In genomic region chr5:103701466-103701865, GRCm38 (mm10) we compare ENCODE assay signal across 15 mouse cellular contexts. TPM values are rescaled to one million over a fixed set of nuclear protein-coding genes. Genes with fewer than 3 reads are reported as not detected.
DNase-seq lines count a peak whose midpoint lies in the region; ATAC-seq and TF ChIP-seq lines count a peak whose summit lies in the region.
"Had no signal": no experiment of that assay in that cellular context is flagged by ENCODE, and none has a peak within 500 bp of the region (broad histone marks: within the 10 kb centered on the region; RNA-seq: fewer than 3 reads in every experiment).

No protein-coding gene starts in this region.

- no peak for ATAC-seq in midbrain, postnatal 0 days (ENCODE audit: low FRiP score)
- no peak for ATAC-seq in midbrain, embryonic 11.5 days (ENCODE audit: low FRiP score)
- peak; percentile 60 for ATAC-seq in megakaryocyte progenitor cell, adult 5-6 weeks (replicated peaks; ENCODE audit: poor library complexity)
- ATAC-seq: midbrain, embryonic 15.5 days had no signal

- no peak overlapping the region for H3K4me2 ChIP-seq in midbrain, postnatal 0 days (ENCODE audit: low read depth, low read length, poor library complexity, severe bottlenecking)
- H3K4me2 ChIP-seq in midbrain, embryonic 11.5 days, result no peak overlapping the region
- H3K4me2 ChIP-seq: heart, embryonic 13.5 days; hindbrain, embryonic 15.5 days; midbrain, embryonic 15.5 days had no signal

- no peak for DNase-seq in gastrocnemius, adult 2 months
- DNase-seq in gastrocnemius, adult 18-20 months (ENCODE audit: low spot score), result no peak
- no peak for DNase-seq in midbrain, postnatal 0 days (ENCODE audit: low spot score)
- no peak for DNase-seq in midbrain, embryonic 11.5 days (ENCODE audit: low spot score, missing footprints)
- peak; percentile 81 for DNase-seq in ZHBTc4 (ENCODE audit: low read depth, low spot score)
- DNase-seq in cerebellum, adult 2 months, result no peak
- no peak for DNase-seq in adrenal gland, adult 2 months
- DNase-seq: cerebellum, postnatal 25 days; kidney, postnatal 25 days; lung, adult 18-20 months had no signal

- H3K4me3 ChIP-seq in gastrocnemius, adult 2 months, result no peak overlapping the region
- H3K4me3 ChIP-seq in midbrain, postnatal 0 days (ENCODE audit: low read depth, low read length), result no peak overlapping the region
- H3K4me3 ChIP-seq in midbrain, embryonic 11.5 days (ENCODE audit: low read depth, low read length), result no peak overlapping the region
- H3K4me3 ChIP-seq in cerebellum, adult 2 months (replicated peaks; ENCODE audit: insufficient read depth, low read depth, low read length), result no peak overlapping the region
- H3K4me3 ChIP-seq: erythroblast, embryonic 14.5 days; heart, embryonic 13.5 days; hindbrain, embryonic 15.5 days; midbrain, embryonic 15.5 days had no signal

- no peaks in the 10 kb centered on the region for H3K9me3 ChIP-seq in midbrain, postnatal 0 days (ENCODE audit: low read length)
- no peaks in the 10 kb centered on the region for H3K9me3 ChIP-seq in midbrain, embryonic 11.5 days (ENCODE audit: control insufficient read depth, low read length)
- H3K9me3 ChIP-seq: hindbrain, embryonic 15.5 days; midbrain, embryonic 15.5 days had no signal

- intact Hi-C loops in gastrocnemius, adult 2 months (cut with DNase I), result loop anchor here (5.0 kb wide), 1 partner anchor 36 kb away; no protein-coding TSS in a partner anchor

- H3K36me3 ChIP-seq in midbrain, postnatal 0 days (ENCODE audit: insufficient read depth, low read length), result no peaks in the 10 kb centered on the region
- H3K36me3 ChIP-seq in midbrain, embryonic 11.5 days (ENCODE audit: control insufficient read depth, insufficient read depth, low read length), result no peaks in the 10 kb centered on the region
- H3K36me3 ChIP-seq: heart, embryonic 13.5 days; hindbrain, embryonic 15.5 days; midbrain, embryonic 15.5 days had no signal

- TF ChIP-seq POLR2A in cerebellum, adult 2 months (IDR thresholded peaks at IDR 0.05; ENCODE audit: borderline replicate concordance, insufficient read depth, low read length), result no peak

- H3K27me3 ChIP-seq in midbrain, postnatal 0 days (ENCODE audit: insufficient read depth, low read length), result no peaks in the 10 kb centered on the region
- H3K27me3 ChIP-seq in midbrain, embryonic 11.5 days (ENCODE audit: control insufficient read depth, insufficient read depth, low read length), result no peaks in the 10 kb centered on the region
- H3K27me3 ChIP-seq in cerebellum, adult 2 months (ENCODE audit: control insufficient read depth, insufficient read depth, low read length), result no peaks in the 10 kb centered on the region
- H3K27me3 ChIP-seq: hindbrain, embryonic 15.5 days; midbrain, embryonic 15.5 days had no signal

- H3K27ac ChIP-seq in gastrocnemius, adult 2 months, result peak overlapping the region; percentile 38; the same call in 1 of the 2 replicates
- H3K27ac ChIP-seq in midbrain, postnatal 0 days (ENCODE audit: low read depth, low read length), result no peak overlapping the region
- H3K27ac ChIP-seq in midbrain, embryonic 11.5 days (ENCODE audit: low read depth, low read length), result no peak overlapping the region
- no peak overlapping the region for H3K27ac ChIP-seq in cerebellum, adult 2 months (ENCODE audit: insufficient read depth, low read length)
- H3K27ac ChIP-seq: heart, embryonic 13.5 days; hindbrain, embryonic 15.5 days; midbrain, embryonic 15.5 days had no signal

- 0 out of 2 replicates have a peak, but pooled peaks cover 3% of the 10 kb centered on the region for H3K4me1 ChIP-seq in midbrain, postnatal 0 days (ENCODE audit: insufficient read depth, low read length)
- no peaks in the 10 kb centered on the region for H3K4me1 ChIP-seq in midbrain, embryonic 11.5 days (ENCODE audit: control insufficient read depth, insufficient read depth, low read length)
- no peaks in the 10 kb centered on the region; the same call in 1 of the 2 replicates for H3K4me1 ChIP-seq in cerebellum, adult 2 months (ENCODE audit: control insufficient read depth, insufficient read depth, low read length)
- H3K4me1 ChIP-seq: hindbrain, embryonic 15.5 days had no signal

- TF ChIP-seq CTCF in gastrocnemius, adult 2 months (IDR thresholded peaks at IDR 0.05), result peak; percentile 50
- TF ChIP-seq CTCF in midbrain, postnatal 0 days (IDR thresholded peaks at IDR 0.05), result peak; percentile 32; the same call in 1 of the 2 replicates
- no peak for TF ChIP-seq CTCF in cerebellum, adult 2 months (IDR thresholded peaks at IDR 0.05; ENCODE audit: borderline replicate concordance, insufficient read depth, low read depth, low read length)

- WGBS in midbrain, postnatal 0 days, result 77% methylated on average over 3 of the region's 3 CpGs
- WGBS in midbrain, embryonic 11.5 days, result 78% methylated on average over 3 of the region's 3 CpGs
- WGBS in cerebellum, adult 2 months, result 73% methylated on average over 3 of the region's 3 CpGs

- H3K9ac ChIP-seq in midbrain, postnatal 0 days (replicated peaks; ENCODE audit: low read length, poor library complexity, severe bottlenecking), result no peak overlapping the region
- H3K9ac ChIP-seq in midbrain, embryonic 11.5 days (ENCODE audit: low read length), result no peak overlapping the region
- H3K9ac ChIP-seq: heart, embryonic 13.5 days; hindbrain, embryonic 15.5 days; midbrain, embryonic 15.5 days had no signal

RNA-seq across cellular contexts. Expression of gene Aff1, which starts 9.3 kb away (rescaled TPM):
- total RNA-seq in gastrocnemius, adult 2 months (2021), result 10 to 100 TPM; 46.7 to 52.8 TPM
- total RNA-seq in gastrocnemius, adult 18-20 months (2021), result 10 to 100 TPM; 40.6 to 45.9 TPM
- 5.7 and 6.4 TPM in 2 replicates for total RNA-seq in midbrain, postnatal 0 days (2014; rRNA removed)
- polyA plus RNA-seq in midbrain, postnatal 0 days (2015; fragmentation: Nextera tagmentation; extraction: Ambion mirVana), result 0.82 and 1.6 TPM in 2 replicates
- polyA plus RNA-seq in midbrain, embryonic 11.5 days (2014; fragmentation: Nextera tagmentation; extraction: Ambion mirVana), result 4.9 and 5.9 TPM in 2 replicates
- 78.6 and 86.8 TPM in 2 replicates for total RNA-seq in megakaryocyte progenitor cell, adult 5-6 weeks (2015)
- total RNA-seq in megakaryocyte progenitor cell, adult 5-6 weeks (2017), result 34.1 and 44.3 TPM in 2 replicates
- polyA plus RNA-seq in cerebellum, adult 2 months (2012; rRNA removed), result 9.3 TPM in 2 replicates
- 10 to 100 TPM; 32.8 to 50.0 TPM for total RNA-seq in adrenal gland, adult 2 months (2021)
- 4.3 and 5.6 TPM in 2 replicates for polyA plus RNA-seq in adrenal gland, adult 2 months (2012; rRNA removed)

RNA-seq across cellular contexts. Expression of gene 1700016H13Rik, which starts 45.7 kb away (rescaled TPM):
- under 1 TPM; 0.50 to 0.94 TPM for total RNA-seq in gastrocnemius, adult 2 months (2021)
- total RNA-seq in gastrocnemius, adult 18-20 months (2021), result 1 to 10 TPM in 1 of 2 experiments, under 1 TPM in 1; 0.57 to 1.3 TPM
- 0.61 TPM in 1 of 2 replicates, not detected in the other for total RNA-seq in midbrain, postnatal 0 days (2014; rRNA removed)
- 0.25 and 0.30 TPM in 2 replicates for polyA plus RNA-seq in midbrain, postnatal 0 days (2015; fragmentation: Nextera tagmentation; extraction: Ambion mirVana)
- 0.25 TPM in 1 of 2 replicates, not detected in the other for polyA plus RNA-seq in midbrain, embryonic 11.5 days (2014; fragmentation: Nextera tagmentation; extraction: Ambion mirVana)
- 0.12 TPM in 1 of 2 replicates, not detected in the other for total RNA-seq in megakaryocyte progenitor cell, adult 5-6 weeks (2015)
- total RNA-seq in megakaryocyte progenitor cell, adult 5-6 weeks (2017), result not detected in 2 replicates
- not detected in 2 replicates for polyA plus RNA-seq in cerebellum, adult 2 months (2012; rRNA removed)
- total RNA-seq in adrenal gland, adult 2 months (2021), result not detected
- polyA plus RNA-seq in adrenal gland, adult 2 months (2012; rRNA removed), result not detected in 2 replicates
- polyA plus RNA-seq: erythroblast, embryonic 14.5 days had no signal
